Mouse (Mus musculus): ENCODE measurements around the gene Sult2b1.

Sult2b1 gene

DNA sequence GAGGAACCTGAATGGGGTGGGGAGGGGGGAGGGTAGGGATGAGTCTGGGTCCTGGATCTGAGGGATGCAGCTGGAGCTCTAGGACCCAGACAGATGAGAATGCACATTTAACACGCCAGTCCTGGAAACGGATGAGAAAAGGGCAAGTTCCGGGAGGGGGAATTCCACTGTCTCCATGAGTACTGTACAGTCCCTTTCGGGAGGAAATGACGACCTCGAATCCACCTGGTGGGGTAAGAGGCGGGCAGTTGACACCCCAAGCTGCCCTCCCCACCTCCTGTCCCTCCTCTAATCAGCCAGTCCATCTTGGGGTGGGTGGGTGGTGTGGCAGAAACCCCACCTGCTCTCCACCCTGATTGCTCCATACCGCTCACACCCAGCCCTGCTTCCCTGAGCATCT is 18.5 kb downstream of the Sult2b1 start:
- no peak for TF ChIP-seq GATA4 (IDR thresholded peaks at IDR 0.05; ENCODE audit: insufficient replicate concordance, low read length)

DNA sequence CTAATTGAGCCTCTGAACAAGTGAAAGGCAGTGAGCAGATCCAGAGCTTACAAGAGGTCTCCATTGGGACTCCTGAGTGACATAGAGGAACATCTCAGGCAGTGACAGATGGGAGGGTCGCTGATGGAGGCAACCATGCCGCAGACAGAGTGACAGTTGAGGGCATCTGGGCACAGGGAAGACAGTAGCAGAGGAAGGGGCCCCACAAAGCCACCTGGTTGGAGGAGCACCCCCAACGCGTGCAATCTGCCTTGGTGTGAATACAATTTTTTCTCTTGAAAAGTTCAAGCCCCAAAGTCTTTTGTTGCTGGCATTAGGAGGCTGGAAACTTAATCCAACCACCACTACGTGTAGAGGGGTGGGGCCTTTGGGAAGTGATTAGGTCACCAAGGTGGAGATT is 24.3 kb downstream of the Sult2b1 start:
- TF ChIP-seq GATA4 (IDR thresholded peaks at IDR 0.05; ENCODE audit: insufficient replicate concordance, low read length): no peak

DNA sequence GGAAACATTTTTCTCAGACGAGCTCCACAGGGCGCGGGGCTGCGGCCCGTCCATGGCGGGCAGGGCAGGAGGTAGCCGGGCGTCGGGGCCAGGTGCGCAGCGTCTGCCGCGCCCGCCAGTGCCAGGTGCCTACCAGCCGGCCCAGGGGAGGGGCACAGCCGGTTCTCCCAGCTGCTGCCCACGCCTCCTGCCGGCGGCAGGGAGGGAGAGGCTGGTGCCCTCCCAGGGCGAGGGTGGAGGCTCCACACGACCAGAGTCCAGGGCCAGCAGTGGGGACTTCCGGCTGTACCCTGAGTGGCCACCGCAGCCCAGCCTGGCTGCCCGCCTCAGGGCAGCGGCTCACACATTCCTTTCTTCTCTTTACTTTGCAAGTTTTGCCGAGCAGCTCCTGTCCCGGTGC is 25.1 kb downstream of the Sult2b1 start:
- no peak for TF ChIP-seq GATA4 (IDR thresholded peaks at IDR 0.05; ENCODE audit: insufficient replicate concordance, low read length)

DNA sequence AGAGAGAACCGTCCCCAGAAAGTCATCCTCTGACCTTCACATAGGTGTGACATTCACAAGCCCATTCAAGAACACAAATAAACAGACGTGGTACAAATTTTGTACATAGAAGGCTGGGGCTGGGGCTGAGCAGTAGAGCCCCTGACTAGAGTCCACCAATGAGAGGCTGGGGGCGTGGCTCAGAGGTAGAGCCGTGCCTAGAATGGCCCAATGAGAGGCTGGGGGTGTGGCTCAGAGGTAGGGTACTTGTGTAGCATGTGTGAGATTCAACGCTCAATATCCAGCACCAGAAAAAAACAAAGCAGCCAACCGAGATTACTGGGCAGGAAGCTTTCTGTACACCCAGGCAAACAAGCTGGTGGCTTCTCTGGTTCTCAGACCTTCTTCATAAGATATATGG is 28.8 kb downstream of the Sult2b1 start:
- no peak for TF ChIP-seq GATA4 (IDR thresholded peaks at IDR 0.05; ENCODE audit: insufficient replicate concordance, low read length)

DNA sequence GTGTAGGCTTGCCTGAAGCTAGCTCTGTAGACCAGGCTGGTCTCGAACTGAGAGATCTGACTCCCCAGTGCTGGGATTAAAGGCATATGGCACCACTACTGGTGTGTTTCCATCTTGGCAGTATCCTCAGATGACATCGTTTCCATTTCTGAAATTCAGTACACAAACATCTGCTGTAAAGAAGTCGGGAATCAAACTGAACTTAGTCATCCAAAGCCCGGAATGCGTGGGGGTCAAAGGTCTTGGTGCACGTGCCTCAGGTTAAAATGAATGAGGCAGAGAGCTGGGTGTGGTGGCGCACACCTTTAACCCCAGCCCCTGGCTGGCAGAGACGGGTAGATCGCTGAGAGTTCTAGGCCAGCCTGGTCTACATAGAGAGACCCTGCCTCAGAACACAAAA is 34.3 kb downstream of the Sult2b1 start:
- TF ChIP-seq GATA4 (IDR thresholded peaks at IDR 0.05; ENCODE audit: insufficient replicate concordance, low read length): no peak

DNA sequence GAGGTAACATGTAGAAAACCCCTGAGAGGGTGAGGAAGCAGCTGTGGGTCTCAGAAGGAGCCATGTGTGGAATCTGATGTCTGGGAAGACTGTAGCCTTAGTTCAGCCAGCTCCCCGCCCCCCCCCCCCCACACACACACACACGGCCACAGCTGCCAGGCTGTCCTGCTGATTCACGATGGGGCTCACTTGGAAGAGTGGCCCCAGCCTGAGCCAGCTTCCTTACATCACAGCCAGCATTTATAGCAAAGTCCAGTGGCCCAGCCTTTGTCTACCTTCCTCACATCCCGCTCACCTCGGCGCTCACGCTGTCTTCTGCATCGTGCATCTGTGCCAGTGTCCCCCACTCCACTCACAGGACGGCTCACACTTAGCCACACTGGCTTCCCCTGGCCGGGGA is 35.1 kb downstream of the Sult2b1 start:
- no peak for TF ChIP-seq GATA4 (IDR thresholded peaks at IDR 0.05; ENCODE audit: insufficient replicate concordance, low read length)

DNA sequence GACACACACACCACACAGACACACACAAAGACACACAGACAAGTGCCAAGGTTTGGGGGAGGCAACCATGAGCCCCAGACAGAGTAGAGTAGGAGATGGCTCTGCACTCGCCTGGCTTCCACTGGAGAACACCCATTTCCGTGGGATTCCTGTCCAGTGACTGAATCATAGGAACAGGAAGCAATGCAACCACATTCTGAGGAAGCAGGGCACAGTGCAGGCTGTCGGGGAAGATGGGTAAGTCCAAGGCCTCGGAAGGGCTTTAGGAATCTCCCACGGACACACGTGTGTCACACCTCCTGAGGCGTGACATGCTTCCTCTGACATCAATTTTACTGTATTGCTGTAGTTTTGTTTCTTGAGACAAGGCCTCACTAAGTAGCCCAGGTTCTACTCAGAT is 36.4 kb downstream of the Sult2b1 start:
- TF ChIP-seq GATA4 (IDR thresholded peaks at IDR 0.05; ENCODE audit: insufficient replicate concordance, low read length): no peak

DNA sequence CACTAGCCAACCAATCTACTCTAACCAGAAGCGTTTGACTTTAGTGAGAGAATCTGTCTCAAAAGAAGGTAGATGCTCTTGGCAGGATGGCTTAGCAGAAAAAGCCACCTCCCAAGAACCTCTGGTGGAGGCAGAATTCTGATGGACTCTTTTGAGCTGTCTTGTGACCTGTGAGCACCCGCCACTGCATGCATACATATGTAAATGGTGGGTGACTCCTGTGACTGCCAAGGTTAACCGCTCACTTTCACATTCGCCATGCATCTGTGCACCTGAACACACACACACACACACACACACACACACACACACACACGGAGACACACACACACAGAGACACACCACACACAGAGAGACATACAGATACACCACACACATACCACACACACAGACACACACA is 37.0 kb downstream of the Sult2b1 start:
- no peak for TF ChIP-seq GATA4 (IDR thresholded peaks at IDR 0.05; ENCODE audit: insufficient replicate concordance, low read length)

DNA sequence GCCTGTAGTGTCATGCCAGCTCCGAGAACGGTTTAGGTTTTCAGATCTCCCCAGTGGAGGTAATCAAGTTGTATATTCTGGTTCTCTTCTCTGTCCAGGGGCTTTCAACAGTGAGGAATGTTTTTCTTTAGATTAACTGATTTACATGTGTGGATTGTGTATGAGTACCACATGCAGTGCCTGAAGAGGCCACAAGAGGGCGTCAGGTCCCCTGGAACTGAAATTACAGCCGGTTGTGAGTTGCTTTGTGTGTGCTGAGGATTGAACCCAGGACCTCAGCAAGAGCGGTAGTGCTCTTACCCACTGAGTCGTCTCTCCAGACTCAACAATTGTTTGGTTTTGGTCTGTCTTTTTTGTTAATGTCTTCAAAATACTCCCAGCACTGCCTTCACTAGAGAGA is 38.0 kb downstream of the Sult2b1 start:
- TF ChIP-seq GATA4 (IDR thresholded peaks at IDR 0.05; ENCODE audit: insufficient replicate concordance, low read length): no peak

DNA sequence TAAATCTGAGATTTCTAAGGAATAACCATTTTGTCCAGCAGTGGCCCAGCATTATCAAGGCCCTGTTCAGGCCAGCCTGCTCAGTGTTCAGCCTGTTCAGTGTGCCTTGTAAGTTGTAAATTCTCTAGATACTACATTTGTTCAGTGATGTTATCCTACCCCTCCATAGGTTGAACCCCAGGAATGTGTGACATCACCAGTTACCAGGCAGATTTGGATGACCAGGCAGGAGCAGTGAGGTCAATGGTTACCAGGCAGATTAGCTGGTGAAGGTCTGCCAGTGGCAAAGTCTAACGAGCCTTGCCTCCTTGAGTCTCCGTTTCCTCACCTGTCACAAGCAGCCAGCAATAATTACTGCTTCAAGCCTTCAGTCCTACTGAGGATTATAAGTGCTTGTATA is 40.1 kb downstream of the Sult2b1 start:
- TF ChIP-seq GATA4 (IDR thresholded peaks at IDR 0.05; ENCODE audit: insufficient replicate concordance, low read length): no peak

DNA sequence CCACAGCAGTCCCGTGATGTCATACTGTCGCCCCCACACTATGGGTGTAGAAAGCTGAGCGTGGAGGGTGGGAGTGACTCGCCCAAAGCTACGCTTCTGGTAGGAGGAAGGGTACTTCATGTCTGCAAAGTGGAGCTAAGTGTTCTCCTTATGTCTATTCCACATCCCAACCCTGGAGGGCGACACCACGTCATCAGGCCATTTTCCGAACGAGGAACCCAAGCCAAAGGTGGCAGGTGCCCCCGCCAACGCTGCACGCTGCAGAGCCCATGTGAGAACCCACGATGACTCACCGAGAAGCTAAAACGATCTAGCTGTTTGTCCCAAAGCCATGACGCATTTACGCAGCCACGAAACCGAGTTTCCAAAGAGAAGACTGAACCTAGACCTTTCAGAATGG is 42.1 kb downstream of the Sult2b1 start:
- TF ChIP-seq GATA4 (IDR thresholded peaks at IDR 0.05; ENCODE audit: insufficient replicate concordance, low read length): no peak

DNA sequence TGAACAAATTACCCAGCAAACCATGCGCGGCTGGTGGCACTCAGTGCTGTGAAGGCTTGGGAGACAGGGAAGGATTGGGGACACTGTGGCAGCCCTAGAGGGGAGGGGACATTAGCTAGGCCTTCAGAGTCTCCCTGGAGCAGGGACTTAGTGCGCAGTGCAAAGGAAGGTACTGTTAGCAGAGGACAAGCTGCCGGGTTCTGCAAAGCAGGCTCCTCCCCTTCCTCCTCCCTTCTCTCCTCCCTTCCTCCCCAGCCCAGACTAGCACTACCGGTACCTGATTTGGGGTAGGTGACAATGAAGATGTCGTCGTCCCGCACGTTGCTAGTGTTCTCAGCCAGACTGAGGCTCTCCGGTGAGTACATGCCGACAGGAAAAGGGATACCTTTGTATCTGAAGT is 42.7 kb downstream of the Sult2b1 start:
- no peak for TF ChIP-seq GATA4 (IDR thresholded peaks at IDR 0.05; ENCODE audit: insufficient replicate concordance, low read length)

DNA sequence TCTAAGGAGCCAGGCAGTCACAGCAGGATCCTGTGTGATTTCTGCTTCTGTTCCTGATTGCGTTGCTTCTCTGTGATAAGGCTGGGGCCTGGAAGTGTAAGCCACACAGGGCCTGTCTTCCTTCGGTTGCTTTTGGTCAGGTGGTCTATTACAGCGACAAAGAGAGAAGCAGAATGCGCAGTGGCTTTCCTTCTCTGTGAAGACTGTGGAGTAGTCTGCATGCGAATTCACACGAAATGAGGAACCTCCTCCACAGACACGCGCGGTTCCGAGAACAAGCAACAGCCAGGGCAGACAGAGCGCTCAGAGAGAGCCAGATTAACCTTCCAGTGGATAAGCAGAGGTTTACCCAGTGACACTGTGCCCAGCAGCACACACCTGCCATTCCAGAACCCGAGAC is 43.2 kb downstream of the Sult2b1 start:
- TF ChIP-seq GATA4 (IDR thresholded peaks at IDR 0.05; ENCODE audit: insufficient replicate concordance, low read length): no peak

DNA sequence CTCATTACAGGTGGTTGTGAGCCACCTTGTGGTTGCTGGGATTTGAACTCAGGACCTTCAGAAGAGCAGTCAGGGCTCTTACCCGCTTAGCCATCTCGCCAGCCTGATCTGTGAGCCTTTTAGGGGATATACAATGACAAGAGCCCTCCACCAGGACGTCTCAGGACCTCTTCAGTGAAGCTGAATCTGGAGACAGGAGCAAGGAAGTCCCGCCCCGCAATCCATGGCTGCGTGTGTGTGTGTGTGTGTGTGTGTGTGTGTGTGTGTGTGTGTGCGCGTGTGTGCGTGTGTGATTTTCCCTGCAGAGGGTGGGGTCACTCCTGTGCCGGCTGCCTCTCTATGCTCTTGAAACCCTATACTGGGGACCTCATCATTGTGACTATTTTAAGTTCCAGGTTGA is 44.6 kb downstream of the Sult2b1 start:
- TF ChIP-seq GATA4 (IDR thresholded peaks at IDR 0.05; ENCODE audit: insufficient replicate concordance, low read length): no peak

DNA sequence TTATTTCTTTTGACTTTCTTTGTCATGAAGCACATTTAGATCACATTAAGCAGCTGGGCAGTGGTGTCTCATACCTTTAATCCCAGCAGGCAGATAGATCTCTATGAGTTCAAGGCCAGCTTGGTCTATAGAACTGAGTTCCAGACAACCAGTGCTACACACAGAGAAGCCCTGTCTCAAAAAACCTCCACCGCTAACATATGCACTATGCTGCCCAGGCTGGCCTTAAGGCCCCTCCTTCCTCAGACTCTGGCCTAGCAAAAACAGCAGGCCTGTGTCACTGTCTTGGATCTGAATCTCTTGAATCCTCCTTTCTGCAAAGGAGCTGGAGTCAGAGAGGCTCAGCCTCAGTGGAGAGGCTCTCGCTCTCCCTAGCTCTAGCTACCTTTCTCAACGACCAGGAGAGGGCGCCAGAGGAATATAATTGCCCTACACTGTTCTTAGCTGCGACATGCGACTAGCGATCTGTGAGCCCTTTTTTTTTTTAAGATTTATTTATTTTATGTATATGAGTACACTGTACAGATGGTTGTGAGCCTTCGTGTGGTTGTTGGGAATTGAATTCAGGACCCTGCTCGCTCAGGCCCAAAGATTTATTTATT is 45.2 kb downstream of the Sult2b1 start:
- no peak for TF ChIP-seq GATA4 (IDR thresholded peaks at IDR 0.05; ENCODE audit: insufficient replicate concordance, low read length)

DNA sequence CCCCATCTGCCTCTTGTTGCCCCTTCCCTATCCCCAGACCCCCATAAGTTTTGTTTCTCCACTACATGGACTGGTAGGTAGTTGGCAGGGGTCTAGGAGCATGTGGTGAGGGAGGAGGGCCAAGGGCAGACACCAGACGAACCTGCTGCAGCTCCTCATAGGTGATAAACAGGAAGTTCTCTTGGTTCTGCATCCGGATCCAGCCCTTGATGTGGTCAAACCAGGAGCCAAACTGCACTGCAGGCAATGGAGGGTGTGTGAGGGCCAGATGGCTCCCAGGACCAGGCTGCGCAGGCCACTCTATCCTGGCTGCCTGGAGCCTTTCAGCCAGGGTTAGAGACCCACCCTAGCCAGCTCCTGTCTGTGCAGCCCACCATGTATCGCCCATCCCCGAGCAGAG is 51.0 kb downstream of the Sult2b1 start:
- no peak for TF ChIP-seq GATA4 (IDR thresholded peaks at IDR 0.05; ENCODE audit: insufficient replicate concordance, low read length)

DNA sequence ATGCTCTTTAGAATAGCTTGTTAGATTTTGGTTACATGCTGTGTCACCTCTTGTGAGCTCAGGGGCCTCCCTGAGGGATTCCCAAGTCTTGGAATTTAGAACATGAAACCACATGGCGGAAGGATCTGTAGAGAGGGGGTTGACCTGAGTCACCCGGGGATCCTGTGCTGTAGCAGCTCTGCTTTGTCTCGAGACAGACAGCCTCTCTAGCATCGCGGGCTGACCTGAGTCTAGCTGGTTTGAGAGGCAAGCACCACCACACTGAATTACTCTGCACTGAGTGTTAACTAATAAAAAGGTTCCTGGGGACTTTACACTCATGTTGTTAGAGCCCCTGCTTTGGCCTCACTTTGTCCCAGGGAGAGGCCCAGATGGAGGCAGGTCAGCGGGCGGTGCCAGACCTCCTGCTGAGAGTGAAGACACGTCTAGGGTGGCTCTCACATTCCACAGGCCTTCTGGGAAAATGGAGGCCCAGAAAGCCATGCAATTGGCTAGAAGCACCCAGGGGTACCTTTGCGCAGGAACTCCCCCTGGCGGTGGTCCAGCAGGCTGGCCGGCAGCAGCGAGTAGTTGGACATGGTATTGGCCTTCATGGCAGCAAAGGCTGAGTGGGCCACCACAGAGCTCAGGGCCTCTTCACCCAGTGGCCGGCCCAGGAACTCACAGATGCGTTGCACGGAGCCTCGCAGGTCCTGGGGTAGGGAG is 53.6 kb downstream of the Sult2b1 start:
- no peak for TF ChIP-seq GATA4 (IDR thresholded peaks at IDR 0.05; ENCODE audit: insufficient replicate concordance, low read length)
